Mouse (Mus musculus): ENCODE results near the gene Gpx1. TPM values are rescaled to one million over a fixed set of nuclear protein-coding genes. Genes with fewer than 3 reads are reported as not detected.

Gpx1 gene
- total RNA-seq, 2 experiments from 2014 or later: 2,180 to 2,684 TPM

GRCm38 (mm10) chr9:108337848-108338550, 704 bp upstream of the Gpx1 start:
- ATAC-seq (replicated peaks; ENCODE audit: poor library complexity, severe bottlenecking): no peak

- no peak for ATAC-seq (replicated peaks; ENCODE audit: poor library complexity, severe bottlenecking)
These were observed 185 bp upstream of the Gpx1 start for GRCm38 (mm10) chr9:108338551-108338885.

GRCm38 (mm10) chr9:108339886-108340257, 1.2 kb downstream of the Gpx1 start:
- no peak for ATAC-seq (replicated peaks; ENCODE audit: poor library complexity, severe bottlenecking)

GRCm38 (mm10) chr9:108340258-108341138, 1.8 kb downstream of the Gpx1 start:
- peak; percentile 43 for ATAC-seq (replicated peaks; ENCODE audit: poor library complexity, severe bottlenecking)

GRCm38 (mm10) chr9:108341139-108341475, 2.4 kb downstream of the Gpx1 start:
- ATAC-seq (replicated peaks; ENCODE audit: poor library complexity, severe bottlenecking): no peak

- ATAC-seq (replicated peaks; ENCODE audit: poor library complexity, severe bottlenecking): no peak
These were observed 3.1 kb downstream of the Gpx1 start for GRCm38 (mm10) chr9:108341801-108342200.

GRCm38 (mm10) chr9:108342301-108342831, 3.7 kb downstream of the Gpx1 start:
- peak; percentile 20 for ATAC-seq (replicated peaks; ENCODE audit: poor library complexity, severe bottlenecking)

- no peak for ATAC-seq (replicated peaks; ENCODE audit: poor library complexity, severe bottlenecking)
These were observed 4.6 kb downstream of the Gpx1 start for GRCm38 (mm10) chr9:108343331-108343730.

GRCm38 (mm10) chr9:108343835-108344234, 5.1 kb downstream of the Gpx1 start:
- ATAC-seq (replicated peaks; ENCODE audit: poor library complexity, severe bottlenecking): no peak

- ATAC-seq (replicated peaks; ENCODE audit: poor library complexity, severe bottlenecking): no peak
These were observed 5.8 kb downstream of the Gpx1 start for GRCm38 (mm10) chr9:108344471-108344870.

GRCm38 (mm10) chr9:108347024-108347423, 8.3 kb downstream of the Gpx1 start:
- ATAC-seq (replicated peaks; ENCODE audit: poor library complexity, severe bottlenecking): no peak

- peak; percentile 86 for ATAC-seq (replicated peaks; ENCODE audit: poor library complexity, severe bottlenecking)
These were observed 9.0 kb downstream of the Gpx1 start, which contains the start of gene Usp4 for GRCm38 (mm10) chr9:108347540-108348289. Gene Usp4, plus strand, starts transcription at chr9:108347853.

GRCm38 (mm10) chr9:108348290-108348680, 9.6 kb downstream of the Gpx1 start:
- ATAC-seq (replicated peaks; ENCODE audit: poor library complexity, severe bottlenecking): no peak

GRCm38 (mm10) chr9:108349727-108350126, 11.0 kb downstream of the Gpx1 start:
- no peak for ATAC-seq (replicated peaks; ENCODE audit: poor library complexity, severe bottlenecking)

- no peak for ATAC-seq (replicated peaks; ENCODE audit: poor library complexity, severe bottlenecking)
These were observed 39.5 kb downstream of the Gpx1 start for GRCm38 (mm10) chr9:108378234-108378633.

GRCm38 (mm10) chr9:108378736-108379135, 40.0 kb downstream of the Gpx1 start:
- no peak for ATAC-seq (replicated peaks; ENCODE audit: poor library complexity, severe bottlenecking)

GRCm38 (mm10) chr9:108379294-108379693, 40.6 kb downstream of the Gpx1 start:
- ATAC-seq (replicated peaks; ENCODE audit: poor library complexity, severe bottlenecking): no peak

- no peak for ATAC-seq (replicated peaks; ENCODE audit: poor library complexity, severe bottlenecking)
These were observed 42.7 kb downstream of the Gpx1 start for GRCm38 (mm10) chr9:108381382-108381781.

- ATAC-seq (replicated peaks; ENCODE audit: poor library complexity, severe bottlenecking): no peak
These were observed 46.3 kb downstream of the Gpx1 start for GRCm38 (mm10) chr9:108385006-108385405.

- no peak for ATAC-seq (replicated peaks; ENCODE audit: poor library complexity, severe bottlenecking)
These were observed 48.1 kb downstream of the Gpx1 start for GRCm38 (mm10) chr9:108386816-108387215.

GRCm38 (mm10) chr9:108388601-108389000, 49.9 kb downstream of the Gpx1 start:
- no peak for ATAC-seq (replicated peaks; ENCODE audit: poor library complexity, severe bottlenecking)
